ENCODE assay signal across 10 mouse cellular contexts in genomic region chr5:128596813-128597212, GRCm38 (mm10). TPM values are rescaled to one million over a fixed set of nuclear protein-coding genes. Genes with fewer than 3 reads are reported as not detected.
DNase-seq lines count a peak whose midpoint lies in the region; ATAC-seq and TF ChIP-seq lines count a peak whose summit lies in the region.
"Had no signal": no experiment of that assay in that cellular context is flagged by ENCODE, and none has a peak within 500 bp of the region (broad histone marks: within the 10 kb centered on the region; RNA-seq: fewer than 3 reads in every experiment).

No protein-coding gene starts in this region.

- no peak overlapping the region for H3K27ac ChIP-seq in heart, postnatal 0 days (ENCODE audit: low read depth)
- H3K27ac ChIP-seq in forebrain, postnatal 0 days (ENCODE audit: low read depth, low read length), result no peak overlapping the region
- peak overlapping the region; percentile 51 for H3K27ac ChIP-seq in midbrain, embryonic 15.5 days

- H3K4me2 ChIP-seq in heart, postnatal 0 days (ENCODE audit: low read depth, low read length), result peak overlapping the region; percentile 46
- peak overlapping the region; percentile 45 for H3K4me2 ChIP-seq in forebrain, postnatal 0 days (ENCODE audit: low read depth)
- peak overlapping the region; percentile 59 for H3K4me2 ChIP-seq in midbrain, embryonic 15.5 days

- ATAC-seq in heart, postnatal 0 days (ENCODE audit: insufficient read depth, low read depth), result no peak
- peak; percentile 17; the same call in 1 of the 2 replicates for ATAC-seq in forebrain, postnatal 0 days
- peak; percentile 18; the same call in 1 of the 2 replicates for ATAC-seq in midbrain, embryonic 15.5 days (replicated peaks)

- H3K27me3 ChIP-seq in heart, postnatal 0 days (ENCODE audit: control insufficient read depth, insufficient read depth, low read length), result peaks cover 69% of the 10 kb centered on the region
- H3K27me3 ChIP-seq in forebrain, postnatal 0 days (ENCODE audit: insufficient read depth, low read length), result peaks cover 72% of the 10 kb centered on the region
- H3K27me3 ChIP-seq in midbrain, embryonic 15.5 days (replicated peaks), result peaks cover 10% of the 10 kb centered on the region

- H3K9ac ChIP-seq in heart, postnatal 0 days (replicated peaks; ENCODE audit: low read depth, low read length), result no peak overlapping the region
- H3K9ac ChIP-seq in forebrain, postnatal 0 days, result no peak overlapping the region
- peak overlapping the region; percentile 25; the same call in 1 of the 2 replicates for H3K9ac ChIP-seq in midbrain, embryonic 15.5 days

- no peaks in the 10 kb centered on the region for H3K9me3 ChIP-seq in heart, postnatal 0 days (replicated peaks; ENCODE audit: control insufficient read depth, low read length)
- no peaks in the 10 kb centered on the region for H3K9me3 ChIP-seq in forebrain, postnatal 0 days (ENCODE audit: low read length)
- no peaks in the 10 kb centered on the region for H3K9me3 ChIP-seq in midbrain, embryonic 15.5 days

- WGBS in heart, postnatal 0 days, result 5% methylated on average over 20 of the region's 20 CpGs
- 2% methylated on average over 20 of the region's 20 CpGs for WGBS in forebrain, postnatal 0 days
- under 1% methylated on average over 20 of the region's 20 CpGs for WGBS in midbrain, embryonic 15.5 days

- H3K4me3 ChIP-seq in heart, postnatal 0 days (ENCODE audit: low read depth, low read length), result peak overlapping the region; percentile 27
- peak overlapping the region; percentile 31 for H3K4me3 ChIP-seq in forebrain, postnatal 0 days (ENCODE audit: low read depth, low read length)
- H3K4me3 ChIP-seq in midbrain, embryonic 15.5 days, result peak overlapping the region; percentile 36

- no peak for TF ChIP-seq EP300 in heart, postnatal 0 days (IDR thresholded peaks at IDR 0.05; ENCODE audit: low read depth)

- no peaks in the 10 kb centered on the region for H3K36me3 ChIP-seq in heart, postnatal 0 days (replicated peaks; ENCODE audit: control insufficient read depth, insufficient read depth, low read length)
- no peaks in the 10 kb centered on the region for H3K36me3 ChIP-seq in forebrain, postnatal 0 days (ENCODE audit: insufficient read depth)
- no peaks in the 10 kb centered on the region for H3K36me3 ChIP-seq in midbrain, embryonic 15.5 days (replicated peaks)

- TF ChIP-seq CTCF in heart, postnatal 0 days (IDR thresholded peaks at IDR 0.05; ENCODE audit: low read depth), result no peak
- no peak for TF ChIP-seq CTCF in forebrain, postnatal 0 days (IDR thresholded peaks at IDR 0.05; ENCODE audit: low read depth)

- no peak for DNase-seq in heart, postnatal 0 days (ENCODE audit: low spot score)
- no peak for DNase-seq in heart, postnatal 4 days
- DNase-seq in embryo, embryonic 10 days (ENCODE audit: low spot score), result peak; percentile 76
- DNase-seq in forebrain, postnatal 0 days, result peak; percentile 51
- DNase-seq in urinary bladder, postnatal 4 days (ENCODE audit: low spot score in 2 of 2), result no peak
- no peak for DNase-seq in right cerebral cortex, postnatal 4 days
- DNase-seq in gastrocnemius, adult 8-10 months (ENCODE audit: low spot score in 2 of 2), result no peak
- DNase-seq: lung, postnatal 14 days had no signal

- H3K4me1 ChIP-seq in heart, postnatal 0 days (ENCODE audit: control insufficient read depth, insufficient read depth), result peaks cover 16% of the 10 kb centered on the region; the same call in 1 of the 2 replicates
- 0 out of 2 replicates have a peak, but pooled peaks cover 3% of the 10 kb centered on the region for H3K4me1 ChIP-seq in forebrain, postnatal 0 days (ENCODE audit: insufficient read depth)
- peaks cover 48% of the 10 kb centered on the region for H3K4me1 ChIP-seq in midbrain, embryonic 15.5 days

RNA-seq across cellular contexts. Expression of gene Fzd10, which starts 3.8 kb away (rescaled TPM):
- 0.35 and 7.3 TPM in 2 replicates for total RNA-seq in heart, postnatal 0 days (2014; rRNA removed; ENCODE audit: low replicate concordance)
- polyA plus RNA-seq in heart, postnatal 0 days (2015; fragmentation: Nextera tagmentation; extraction: Ambion mirVana), result 0.04 and 0.19 TPM in 2 replicates
- under 1 TPM; 0.43 to 0.81 TPM for total RNA-seq in heart, postnatal 4 days (2021)
- 4.8 and 9.2 TPM in 2 replicates for total RNA-seq in forebrain, postnatal 0 days (2014; rRNA removed)
- polyA plus RNA-seq in forebrain, postnatal 0 days (2015; fragmentation: Nextera tagmentation; extraction: Ambion mirVana), result 1.1 and 2.2 TPM in 2 replicates
- polyA plus RNA-seq in midbrain, embryonic 15.5 days (2015; fragmentation: Nextera tagmentation; extraction: Ambion mirVana), result 5.9 and 6.7 TPM in 2 replicates
- total RNA-seq in gastrocnemius, adult 8-10 months (2022), result 1 to 10 TPM in 2 of 4 experiments, under 1 TPM in 2; 0.77 to 1.1 (median 0.99) TPM
- total RNA-seq: MEL had no signal

Comparison
In these comparisons a context has a peak if more than half of its experiments do, and no peak if none do; other contexts are left out.
1. DNase-seq: peak in embryo, embryonic 10 days (single experiment) and forebrain, postnatal 0 days (single experiment); none in heart, postnatal 0 days (single experiment), heart, postnatal 4 days (single experiment), urinary bladder, postnatal 4 days (0 of 2), right cerebral cortex, postnatal 4 days (single experiment) and gastrocnemius, adult 8-10 months (0 of 2).
2. Peak in every context shown above with its lines, with median percentiles within 50 percentile points of each other: H3K4me2 ChIP-seq and H3K4me3 ChIP-seq.